Mouse (Mus musculus) lung, adult 2 months (tissue): ENCODE data around the gene Bcl2l11. TPM values are rescaled to one million over a fixed set of nuclear protein-coding genes. Genes with fewer than 3 reads are reported as not detected.

ENCODE experiments used
- DNase-seq: peaks from one replicate; pipeline ENCODE4 v3.0.0; 2022
- H3K4me1 ChIP-seq: fragments of 200-500 bp; 2 replicates; pipeline ENCODE4 v1.6.1; 2011; ENCODE audit warnings: low read length; ENCODE audit not compliant: control insufficient read depth, insufficient read depth
- H3K4me3 ChIP-seq: fragments of 200-500 bp; replicated peaks from 2 replicates; pipeline ENCODE3; 2011; ENCODE audit warnings: low read depth, mild to moderate bottlenecking, control low read depth, low read length; ENCODE audit errors: extremely low read depth
- CTCF ChIP-seq: fragments of 200-500 bp; IDR thresholded peaks from 2 replicates; pipeline ENCODE4 v1.5.1; 2011; ENCODE audit warnings: mild to moderate bottlenecking, low read length, control low read depth; ENCODE audit not compliant: insufficient read depth
- POLR2A ChIP-seq: fragments of 200-500 bp; IDR thresholded peaks from 2 replicates; pipeline ENCODE4 v1.6.1; 2011; ENCODE audit warnings: low read depth, mild to moderate bottlenecking, control low read depth, low read length, borderline replicate concordance; ENCODE audit errors: extremely low read depth
- WGBS: fragments of 180-500 bp; shearing (Covaris S2); methylation state at CpG from one replicate; pipeline ENCODE4 v1.1.7; 2018; 5-methylcytosine and 5-hydroxymethylcytosine counted together
- polyA plus RNA-seq: library from polyadenylated mRNA; depleted of rRNA; stranded (reverse); fragments of >200 nt; gene quantifications from 2 replicates; pipeline ENCODE4 v1.2.3, GENCODE M21; 2012

The Bcl2l11 gene
- polyA plus RNA-seq, 1 experiment = 24.5 TPM

DNA sequence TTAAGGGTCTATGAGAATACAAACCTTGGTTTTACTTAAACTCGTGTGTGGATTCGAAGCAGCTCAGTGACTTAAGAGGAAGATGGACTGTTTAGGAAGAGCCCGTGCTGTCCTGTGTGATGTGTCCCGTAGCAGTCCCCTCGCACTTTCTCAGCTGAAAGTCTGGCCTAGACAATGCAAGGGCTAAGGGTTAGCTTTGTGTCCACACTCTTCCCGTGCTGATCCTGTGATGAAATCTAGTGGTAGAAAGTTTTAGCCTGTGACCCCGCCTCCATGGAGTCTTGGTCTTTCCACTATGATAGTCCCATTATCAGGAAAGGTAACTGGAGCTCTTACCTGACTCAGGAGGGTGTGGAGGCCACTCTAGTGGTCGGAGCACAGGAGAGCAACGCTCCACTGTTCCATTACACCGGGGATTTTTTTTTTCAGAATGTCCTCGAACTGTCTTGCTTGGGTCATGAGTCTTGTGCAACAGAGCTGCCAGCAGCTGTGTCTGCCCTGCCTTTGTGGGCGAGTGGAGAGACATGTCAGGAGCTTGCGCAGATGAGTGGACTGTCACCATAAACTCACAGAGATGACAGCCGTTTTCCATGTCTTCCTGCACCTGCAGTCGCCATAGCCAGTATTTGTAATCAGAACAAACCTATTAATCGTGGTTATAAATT, 11.1 kb downstream of the Bcl2l11 start:
- no peak for DNase-seq
- TF ChIP-seq POLR2A (no peak), CTCF (no peak)
- 69% methylated on average over 16 of the region's 16 CpGs for WGBS
- H3K4me3 ChIP-seq = no peak overlapping the region
- H3K4me1 ChIP-seq = peaks cover 3% of the 10 kb centered on the region; the same call in 1 of the 2 replicates

DNA sequence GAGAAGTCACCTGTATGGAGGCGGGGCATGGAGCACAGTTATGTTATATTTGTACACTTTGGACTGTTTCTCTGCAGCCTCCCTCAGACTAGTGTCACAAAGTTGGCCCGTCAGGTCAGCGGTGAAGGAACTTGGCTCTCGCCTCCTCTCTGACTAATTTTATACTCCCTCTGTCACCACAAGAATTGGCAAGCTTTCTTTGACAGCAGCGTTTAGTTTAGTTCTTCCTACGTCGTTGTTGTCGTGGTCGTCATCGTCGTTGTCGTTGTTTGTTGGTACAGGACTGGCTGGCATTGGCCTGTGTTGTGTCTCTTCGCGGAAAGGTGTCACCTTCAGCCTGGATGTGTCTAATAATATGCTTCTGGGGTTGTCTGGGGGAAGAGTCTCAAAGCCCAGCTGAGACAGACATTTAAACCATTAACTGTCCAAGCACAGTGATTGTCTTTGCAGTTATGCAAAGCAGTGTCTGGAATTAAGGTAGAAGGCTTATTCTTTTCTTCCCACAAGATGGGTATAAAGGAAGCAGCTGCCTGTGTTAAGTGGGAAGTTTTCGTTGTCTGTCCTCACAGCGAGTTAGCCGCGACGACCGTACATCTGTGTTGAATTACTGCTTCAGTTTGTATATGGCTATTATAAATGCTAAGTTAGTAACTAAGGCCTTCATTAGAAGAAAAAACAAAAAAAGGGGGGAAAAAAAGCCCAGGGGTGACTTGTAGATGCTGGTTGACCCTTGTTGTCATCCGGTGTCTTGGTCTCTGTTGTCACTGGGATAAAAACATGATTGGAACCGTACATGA, 11.8 kb downstream of the Bcl2l11 start:
- DNase-seq = no peak
- H3K4me3 ChIP-seq = no peak overlapping the region
- WGBS = 78% methylated on average over 22 of the region's 22 CpGs
- TF ChIP-seq POLR2A (no peak), CTCF (no peak)
- H3K4me1 ChIP-seq = peaks cover 3% of the 10 kb centered on the region; the same call in 1 of the 2 replicates

DNA sequence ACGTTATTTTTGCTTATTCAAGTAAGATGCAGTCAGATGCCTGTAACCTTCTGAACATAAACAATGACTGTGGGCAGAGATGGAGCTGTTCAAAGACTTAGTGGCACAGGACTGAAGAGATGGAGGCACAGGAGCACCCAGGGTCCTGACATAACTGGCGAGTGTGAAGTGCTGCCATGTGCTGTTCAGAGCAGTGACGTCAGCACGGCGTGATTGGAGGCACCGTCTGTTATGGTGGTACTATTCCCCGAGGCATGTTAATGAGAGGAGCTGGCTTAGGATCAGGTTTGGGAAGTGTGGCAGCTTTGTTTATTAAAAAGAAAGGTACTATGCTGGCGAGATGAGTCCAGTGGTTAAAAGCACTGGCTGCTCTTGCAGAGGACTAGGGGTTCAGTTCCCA, 13.1 kb downstream of the Bcl2l11 start:
- no peak for DNase-seq

DNA sequence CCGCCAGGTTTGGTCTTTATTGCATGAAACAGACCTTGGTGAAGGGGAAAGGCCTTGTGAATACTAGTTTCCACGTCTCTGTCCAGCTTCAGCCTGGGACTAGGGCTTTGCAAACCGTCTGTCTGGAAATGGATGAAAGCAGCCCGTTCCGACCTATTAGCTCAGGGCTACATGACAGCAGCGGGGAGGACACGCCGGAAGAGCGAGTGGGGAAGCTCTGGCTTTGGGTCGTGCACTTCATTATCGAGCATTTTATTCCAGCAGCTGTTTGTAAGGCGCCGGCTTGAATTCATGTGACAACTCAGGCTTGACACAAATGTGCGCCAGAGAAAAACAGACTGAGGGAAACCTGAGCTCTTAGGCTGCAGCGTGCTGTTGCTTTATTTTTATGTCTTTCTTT, 13.9 kb downstream of the Bcl2l11 start:
- TF ChIP-seq CTCF = no peak
- no peak for TF ChIP-seq POLR2A
- no peak overlapping the region for H3K4me3 ChIP-seq
- WGBS = 72% methylated on average over 15 of the region's 15 CpGs
- H3K4me1 ChIP-seq = peaks cover 3% of the 10 kb centered on the region; the same call in 1 of the 2 replicates
- no peak for DNase-seq

More for the DNA sequence above, 13.1 kb downstream of the Bcl2l11 start:
- TF ChIP-seq POLR2A (no peak), CTCF (no peak)
- WGBS = 78% methylated on average over 8 of the region's 8 CpGs
- Histone ChIP-seq H3K4me3 (no peak overlapping the region), H3K4me1 (peaks cover 3% of the 10 kb centered on the region; the same call in 1 of the 2 replicates)

DNA sequence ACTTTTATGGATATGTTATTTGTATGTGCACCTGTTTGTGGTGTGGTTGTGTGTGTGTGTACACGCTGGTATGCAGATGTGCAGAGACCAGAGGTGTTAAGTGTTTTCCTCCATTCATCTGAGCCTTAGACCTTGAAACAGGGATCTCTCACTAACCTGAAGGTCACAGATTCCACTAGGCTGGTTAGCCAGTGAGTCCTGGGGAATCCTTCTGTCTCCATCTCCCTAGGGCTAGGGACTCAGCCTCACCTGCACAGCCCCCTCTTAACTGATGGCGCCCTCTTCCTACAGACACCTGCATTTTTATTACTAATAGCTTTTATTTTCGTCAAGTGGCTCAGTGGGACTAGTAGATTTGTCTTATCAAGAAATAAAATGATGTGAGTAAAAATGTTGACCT, 14.3 kb downstream of the Bcl2l11 start:
- no peak for DNase-seq
- TF ChIP-seq CTCF (no peak), POLR2A (no peak)
- 91% methylated on average over 3 of the region's 3 CpGs for whole genome bisulfite sequencing
- H3K4me3 ChIP-seq = no peak overlapping the region
- peaks cover 3% of the 10 kb centered on the region; the same call in 1 of the 2 replicates for H3K4me1 ChIP-seq

DNA sequence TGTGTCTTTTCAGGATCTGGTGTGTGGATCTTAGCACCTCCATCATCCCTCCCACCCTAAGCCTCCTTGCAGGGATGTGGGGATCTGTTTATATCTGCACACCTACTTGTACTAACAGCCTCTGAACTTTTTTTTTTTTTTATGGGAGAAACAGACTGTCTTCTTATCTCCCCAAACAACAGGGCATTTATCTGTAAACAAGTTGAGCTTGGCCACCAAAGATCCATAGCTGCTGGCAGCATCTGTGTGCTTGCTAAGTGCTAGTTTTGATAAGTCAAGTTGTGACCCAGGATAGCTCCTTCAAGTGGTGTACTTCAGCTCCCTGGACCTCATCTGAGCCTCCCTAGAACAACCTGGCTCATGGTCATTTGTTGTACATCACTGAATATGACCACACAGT, 18.2 kb downstream of the Bcl2l11 start:
- Histone ChIP-seq H3K4me3 (no peak overlapping the region), H3K4me1 (no peaks in the 10 kb centered on the region)
- TF ChIP-seq CTCF (no peak), POLR2A (no peak)
- DNase-seq = no peak

DNA sequence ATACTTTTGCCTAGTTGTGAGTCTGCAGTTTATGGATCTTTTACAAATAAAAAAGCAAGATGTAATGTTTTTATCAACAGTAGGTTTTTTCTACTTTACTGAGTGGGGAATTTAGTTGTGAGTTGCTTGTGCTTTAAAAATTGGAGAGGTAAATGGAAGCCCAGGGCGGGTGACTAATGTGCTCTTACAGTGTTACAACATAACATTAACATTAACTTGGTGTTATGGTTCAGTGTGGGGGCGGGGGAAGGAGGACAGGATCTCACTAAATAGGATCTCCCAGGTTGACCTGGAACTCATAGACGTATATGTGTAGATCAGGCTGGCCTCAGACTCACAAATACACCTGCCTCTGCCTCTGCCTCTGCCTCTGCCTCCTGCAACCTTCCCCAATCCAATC, 19.6 kb downstream of the Bcl2l11 start:
- no peaks in the 10 kb centered on the region for H3K4me1 ChIP-seq
- TF ChIP-seq CTCF (no peak), POLR2A (no peak)
- WGBS = 76% methylated on average over 3 of the region's 3 CpGs
- DNase-seq = no peak
- H3K4me3 ChIP-seq = no peak overlapping the region

DNA sequence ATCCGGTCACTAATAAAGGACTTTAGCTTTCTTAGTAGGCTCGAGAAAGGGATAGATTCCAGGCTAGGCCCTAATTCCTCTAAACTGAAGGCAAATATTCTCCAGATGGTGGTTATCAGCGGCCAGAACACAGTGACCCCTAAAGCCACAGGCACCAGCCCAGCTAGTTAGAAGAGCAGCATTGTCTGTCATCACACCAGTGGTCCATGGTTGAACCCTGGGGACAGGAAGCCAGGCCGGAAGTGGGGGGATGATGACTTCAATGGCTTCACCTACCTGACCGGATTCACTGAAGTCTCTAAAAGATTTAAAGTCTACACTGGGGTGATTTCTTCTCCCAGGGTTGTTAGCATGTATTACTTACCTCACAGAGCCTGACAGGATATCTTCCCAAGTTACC, 23.8 kb downstream of the Bcl2l11 start:
- TF ChIP-seq CTCF (no peak), POLR2A (no peak)
- WGBS = 65% methylated on average over 5 of the region's 5 CpGs
- no peak for DNase-seq
- Histone ChIP-seq H3K4me3 (no peak overlapping the region), H3K4me1 (peaks cover 6% of the 10 kb centered on the region)

DNA sequence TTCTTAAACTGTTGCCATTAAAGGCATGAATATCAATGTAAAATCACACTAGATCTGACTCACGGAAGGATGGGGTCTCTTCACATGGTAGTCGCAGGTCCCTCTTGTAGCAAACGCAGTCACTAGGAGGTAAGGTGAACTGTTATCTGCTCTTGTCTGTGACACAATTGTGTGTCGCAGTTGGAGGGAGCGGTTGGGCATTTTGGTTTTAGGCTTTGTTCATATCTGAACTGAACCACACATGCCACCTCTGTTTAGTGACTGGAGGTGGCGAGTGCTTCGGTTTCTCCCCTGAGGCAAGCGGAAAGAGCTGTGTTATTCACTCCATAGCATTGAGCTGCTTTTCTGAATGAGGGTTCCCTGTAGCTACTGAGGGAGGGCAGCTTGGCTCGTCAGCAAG, 26.4 kb downstream of the Bcl2l11 start:
- Histone ChIP-seq H3K4me1 (peaks cover 17% of the 10 kb centered on the region), H3K4me3 (no peak overlapping the region)
- TF ChIP-seq CTCF (no peak), POLR2A (no peak)
- DNase-seq = no peak
- WGBS = 92% methylated on average over 9 of the region's 9 CpGs
